Mouse (Mus musculus) cerebellum, adult 8-10 months (tissue): ENCODE measurements at regions not wholly inside any gene's neighbourhood (a gene's known extent, or its start where the extent isn't known, plus 50 kb on each side); places are given as distances from the start of the nearest gene placed in this dataset.
A peak's percentile ranks its signal among the peaks of the same experiment; 100 is the strongest.

Experiments used
- DNase-seq: peaks from one replicate; pipeline ENCODE4 v3.0.0; 2022

DNA sequence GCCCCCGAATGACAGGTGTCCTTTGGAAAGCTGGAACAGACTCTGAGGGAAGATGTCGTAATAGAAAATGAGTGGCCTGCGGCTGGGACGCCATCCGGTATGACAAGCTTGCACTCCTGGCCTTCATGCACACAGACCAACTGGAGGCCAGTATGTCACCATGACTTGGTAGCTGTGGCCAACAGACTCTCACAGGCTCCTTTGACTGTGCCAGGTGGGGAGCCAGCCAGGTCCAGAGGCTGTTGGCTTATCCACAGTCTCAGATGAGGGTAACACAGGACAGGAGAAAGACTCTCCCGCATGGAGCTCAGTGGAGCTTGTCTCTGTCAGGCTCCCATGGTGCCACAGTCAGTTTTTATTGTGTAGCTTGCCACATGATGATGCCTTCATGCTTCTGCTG lies 219.7 kb downstream of the Sox2 start:
- DNase-seq: no peak

DNA sequence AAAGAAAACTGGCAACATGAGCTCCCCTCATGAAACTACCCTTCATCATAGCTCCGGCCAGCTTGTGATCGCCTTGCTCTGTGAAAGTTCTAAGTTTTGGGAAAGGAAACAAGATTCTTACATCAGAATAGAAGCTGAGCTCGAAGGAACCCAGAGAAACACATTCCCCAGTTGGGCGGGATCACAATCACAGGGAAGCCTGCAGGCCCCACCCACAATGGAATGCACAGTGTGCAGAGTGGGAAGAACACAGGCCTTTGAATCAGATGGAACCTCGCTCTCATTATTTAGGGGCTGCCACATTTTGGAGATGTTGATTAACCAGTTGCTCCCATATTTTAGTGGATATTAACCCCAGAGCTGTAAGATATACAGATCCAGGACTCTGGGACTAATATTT lies 234.9 kb downstream of the Sox2 start:
- DNase-seq: no peak

GRCm38 (mm10) chr3:34893381-34893780 lies 243.2 kb downstream of the Sox2 start:
- no peak for DNase-seq

DNA sequence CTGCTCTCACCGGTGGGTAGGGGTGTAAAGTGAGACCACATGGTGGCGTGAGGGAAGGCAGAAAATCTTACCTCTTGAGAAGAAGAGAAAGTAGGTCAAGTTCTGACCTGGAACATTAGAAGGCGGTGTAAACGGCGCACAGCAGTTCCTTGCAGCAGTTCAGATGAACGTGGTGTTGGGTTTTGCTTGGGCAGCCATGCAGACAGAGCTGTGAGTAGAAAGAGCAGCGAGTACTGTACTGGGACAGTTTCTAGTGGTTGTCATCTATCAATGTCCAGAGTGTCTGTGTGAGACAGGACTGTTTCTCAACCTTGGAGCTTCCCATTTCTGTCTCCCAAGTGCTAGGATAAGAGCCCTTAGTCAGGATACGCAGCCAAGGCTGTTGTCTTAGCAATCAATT lies 252.9 kb downstream of the Sox2 start:
- no peak for DNase-seq

DNA sequence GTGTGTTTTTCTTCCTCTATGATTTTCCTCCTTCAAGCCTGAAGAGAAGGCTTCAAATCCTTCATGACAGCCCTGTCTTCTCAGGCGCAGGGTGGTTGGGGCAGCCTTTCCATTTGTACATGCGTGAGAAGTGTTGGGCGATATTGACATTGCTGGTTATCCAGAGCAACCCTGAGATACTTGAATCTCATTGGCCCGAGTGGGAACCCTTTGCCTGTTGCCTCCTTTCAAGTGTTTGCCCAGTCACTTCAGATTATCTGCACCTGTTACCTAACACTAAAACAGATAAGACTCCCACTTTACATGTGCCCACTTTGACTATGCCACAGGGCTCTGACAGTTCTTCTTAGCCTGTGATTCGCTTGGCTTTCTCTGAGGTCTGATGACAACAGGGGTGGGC lies 258.3 kb downstream of the Sox2 start:
- DNase-seq: no peak

GRCm38 (mm10) chr3:34909350-34909749 lies 259.1 kb downstream of the Sox2 start:
- DNase-seq: no peak

- DNase-seq: no peak
Measured at GRCm38 (mm10) chr3:34918326-34918932, 268.2 kb downstream of the Sox2 start.

DNA sequence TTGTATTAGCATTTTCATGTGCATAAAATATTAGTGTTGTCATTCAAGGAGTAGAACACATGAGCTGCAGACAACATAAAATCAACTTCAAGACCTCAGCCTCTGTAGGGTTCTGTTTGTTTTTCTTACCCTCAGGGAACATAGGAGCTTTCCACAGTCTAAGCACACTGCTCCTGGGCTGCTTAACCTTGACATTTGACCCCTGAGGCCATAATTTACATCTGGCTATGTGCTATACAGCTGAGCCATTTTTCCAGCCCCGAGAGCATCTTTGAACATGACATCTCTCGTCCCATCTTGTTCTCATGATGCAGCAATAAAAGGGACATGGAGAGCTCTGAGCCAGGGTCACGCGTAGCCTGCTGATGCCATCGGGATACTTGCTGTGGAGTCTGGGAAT lies 270.3 kb downstream of the Sox2 start:
- DNase-seq: no peak

DNA sequence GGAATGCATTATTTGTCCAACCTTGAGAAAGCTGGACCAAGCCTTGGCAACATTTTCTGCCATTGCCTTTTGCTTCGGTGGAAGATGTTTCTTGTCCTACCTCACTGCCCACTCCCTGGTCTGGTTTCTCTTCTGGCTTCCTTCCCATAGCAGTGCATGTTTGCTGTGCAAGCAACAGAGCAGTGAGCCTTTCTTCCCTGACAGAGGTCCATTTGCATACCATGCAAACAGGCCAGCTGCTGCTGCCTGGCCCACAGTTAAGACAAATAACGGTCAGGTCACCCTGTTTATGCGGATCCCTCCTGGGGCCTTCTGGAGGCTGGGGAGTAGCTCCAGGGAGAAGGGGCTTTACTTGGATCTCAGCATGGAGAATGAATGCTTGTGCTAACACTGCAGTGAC lies 299.7 kb downstream of the Sox2 start:
- DNase-seq: no peak

DNA sequence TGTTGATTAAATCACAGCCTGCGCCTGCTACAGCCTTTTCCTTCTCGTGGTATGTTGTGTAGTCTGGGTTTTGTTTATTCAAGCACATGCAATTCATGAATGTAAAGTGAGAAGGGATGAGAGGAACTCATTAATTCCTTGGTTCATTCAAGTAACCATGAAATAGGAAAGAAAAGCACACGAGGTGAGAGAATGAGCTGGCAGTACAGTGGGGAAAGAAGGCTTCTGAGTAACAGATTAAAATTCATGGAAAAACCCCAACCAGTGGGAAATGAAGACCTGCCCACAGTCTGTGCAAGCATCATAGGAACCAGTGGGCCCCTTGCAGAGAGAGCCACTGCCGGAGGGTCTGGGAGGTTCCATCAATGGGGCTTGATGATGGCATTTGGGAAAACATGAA lies 306.0 kb downstream of the Sox2 start:
- DNase-seq: no peak

- DNase-seq: no peak
Measured at GRCm38 (mm10) chr3:34959044-34959521, 308.9 kb downstream of the Sox2 start.

DNA sequence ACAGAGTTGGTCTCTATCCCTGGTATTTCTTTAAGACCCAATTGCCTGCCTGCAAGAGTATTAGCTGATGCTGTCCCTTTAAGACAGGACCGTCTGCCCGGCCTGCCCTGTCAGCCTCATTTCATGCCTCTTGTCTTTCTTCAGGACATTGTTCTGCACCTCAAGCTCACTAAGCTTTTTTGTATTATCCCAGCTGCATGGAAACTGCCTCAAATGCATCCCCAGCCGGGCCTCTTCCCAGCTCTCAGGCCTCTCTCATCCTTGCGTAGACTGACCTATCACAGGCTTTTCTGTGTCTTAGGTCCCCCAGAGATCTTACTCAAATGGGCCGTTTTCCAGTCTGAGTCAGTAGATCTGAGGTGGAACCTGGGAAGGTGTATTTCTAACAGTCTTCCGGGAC lies 316.2 kb downstream of the Sox2 start:
- DNase-seq: no peak

GRCm38 (mm10) chr3:34967911-34968310 lies 317.7 kb downstream of the Sox2 start:
- DNase-seq: no peak

- DNase-seq: peak; percentile 24
Measured at GRCm38 (mm10) chr3:34971536-34971935, 321.3 kb downstream of the Sox2 start.

DNA sequence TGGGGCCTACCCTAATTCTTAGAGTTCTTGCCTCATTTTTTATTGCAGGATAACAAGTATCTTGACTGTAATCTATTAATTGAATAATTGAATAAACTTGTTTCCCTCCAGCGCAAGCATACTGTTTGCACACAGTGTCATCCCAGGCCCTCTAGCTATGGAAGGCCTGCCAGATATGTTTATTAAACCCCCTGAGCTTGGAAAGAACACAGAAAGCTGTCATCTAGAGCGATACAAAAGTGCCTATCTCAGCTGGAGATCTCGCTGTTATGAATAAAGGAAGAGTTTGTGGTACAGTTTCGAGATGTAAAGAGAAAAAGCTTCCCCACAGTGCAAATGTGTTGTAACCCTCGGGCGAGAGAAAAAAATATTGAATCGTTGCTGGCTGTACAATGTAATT lies 324.2 kb downstream of the Sox2 start:
- DNase-seq: no peak
